Mouse (Mus musculus) lung, embryonic 14.5 days (tissue): ENCODE results near the gene Lrch3. TPM values are rescaled to one million over a fixed set of nuclear protein-coding genes. Genes with fewer than 3 reads are reported as not detected.

ENCODE experiments used
- ATAC-seq: fragments of 200-750 bp; cut with Nextera tagmentation; 2 replicates; pipeline ENCODE4 v1.8.0; 2017; ENCODE audit warnings: mild to moderate bottlenecking, moderate TSS enrichment, moderate library complexity; ENCODE audit not compliant: insufficient read depth
- DNase-seq: peaks from one replicate; pipeline ENCODE4 v3.0.0-alpha.2; 2015
- H3K27ac ChIP-seq: fragments of 300-500 bp; sonication (generic); 2 replicates; pipeline ENCODE4 v1.5.1; 2014; ENCODE audit warnings: low read depth, mild to moderate bottlenecking, moderate library complexity
- H3K27me3 ChIP-seq: fragments of 300-500 bp; sonication (generic); 2 replicates; pipeline ENCODE4 v1.6.1; 2014; ENCODE audit warnings: low read length, control low read depth; ENCODE audit not compliant: insufficient read depth
- H3K36me3 ChIP-seq: fragments of 300-500 bp; sonication (generic); 2 replicates; pipeline ENCODE4 v1.6.1; 2014; ENCODE audit warnings: control low read depth; ENCODE audit not compliant: insufficient read depth
- H3K4me1 ChIP-seq: fragments of 300-500 bp; sonication (generic); 2 replicates; pipeline ENCODE4 v1.6.1; 2014; ENCODE audit warnings: antibody characterized with exemption, control low read depth; ENCODE audit not compliant: insufficient read depth
- H3K4me2 ChIP-seq: fragments of 300-500 bp; sonication (generic); 2 replicates; pipeline ENCODE4 v1.6.1; 2014; ENCODE audit warnings: mild to moderate bottlenecking
- H3K4me3 ChIP-seq: fragments of 300-500 bp; sonication (generic); 2 replicates; pipeline ENCODE4 v1.5.1; 2014; ENCODE audit warnings: low read depth, low read length
- H3K9ac ChIP-seq: fragments of 300-500 bp; sonication (generic); 2 replicates; pipeline ENCODE4 v1.6.1; 2014
- H3K9me3 ChIP-seq: fragments of 300-500 bp; sonication (generic); 2 replicates; pipeline ENCODE4 v1.6.1; 2016; ENCODE audit warnings: low read depth, low read length, control low read depth
- CTCF ChIP-seq: IDR thresholded peaks from 2 replicates; pipeline ENCODE4 v1.5.1; 2016; ENCODE audit warnings: antibody characterized with exemption, low read depth
- WGBS: fragments of 180-500 bp; shearing (Covaris S2); extraction: QIAGEN DNeasy Blood & Tissue Kit; methylation state at CpG from one replicate; pipeline ENCODE4 v1.1.7; 2014; 5-methylcytosine and 5-hydroxymethylcytosine counted together
- polyA plus RNA-seq: library from polyadenylated mRNA; unstranded; fragments of >200 nt; fragmentation: Nextera tagmentation; extraction: Ambion mirVana; gene quantifications from 2 replicates; pipeline ENCODE4 v1.2.1, GENCODE M21; 2014

The Lrch3 gene
- polyA plus RNA-seq, 1 experiment from 2014 or later, result 26.9 TPM

DNA sequence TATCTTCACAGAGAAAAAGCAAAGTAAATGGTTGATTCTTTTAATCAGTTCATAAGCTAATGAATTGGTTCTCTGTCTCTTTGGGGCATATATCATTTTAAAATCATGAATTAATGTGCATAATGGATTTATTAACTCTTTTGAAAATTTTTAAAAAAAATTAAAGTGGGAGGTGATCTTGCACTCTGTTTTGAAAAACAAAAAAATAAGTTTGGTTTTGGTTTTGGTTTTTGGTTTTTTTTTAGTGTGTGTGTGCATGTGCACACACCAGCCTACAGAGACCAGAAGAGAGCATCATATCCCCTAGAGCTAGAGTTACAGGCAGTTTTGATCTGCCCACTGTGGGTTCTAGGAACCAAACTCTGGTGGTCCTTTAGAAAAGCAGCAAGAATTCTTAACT lies 35.4 kb downstream of the Lrch3 start:
- no peaks in the 10 kb centered on the region for H3K27me3 ChIP-seq
- H3K36me3 ChIP-seq, result no peaks in the 10 kb centered on the region
- ATAC-seq, result no peak
- no peak overlapping the region for H3K4me2 ChIP-seq
- H3K27ac ChIP-seq, result no peak overlapping the region
- DNase-seq, result no peak
- H3K4me3 ChIP-seq, result no peak overlapping the region
- no peaks in the 10 kb centered on the region for H3K4me1 ChIP-seq
- no peak overlapping the region for H3K9ac ChIP-seq
- H3K9me3 ChIP-seq, result no peaks in the 10 kb centered on the region
- no peak for TF ChIP-seq CTCF

DNA sequence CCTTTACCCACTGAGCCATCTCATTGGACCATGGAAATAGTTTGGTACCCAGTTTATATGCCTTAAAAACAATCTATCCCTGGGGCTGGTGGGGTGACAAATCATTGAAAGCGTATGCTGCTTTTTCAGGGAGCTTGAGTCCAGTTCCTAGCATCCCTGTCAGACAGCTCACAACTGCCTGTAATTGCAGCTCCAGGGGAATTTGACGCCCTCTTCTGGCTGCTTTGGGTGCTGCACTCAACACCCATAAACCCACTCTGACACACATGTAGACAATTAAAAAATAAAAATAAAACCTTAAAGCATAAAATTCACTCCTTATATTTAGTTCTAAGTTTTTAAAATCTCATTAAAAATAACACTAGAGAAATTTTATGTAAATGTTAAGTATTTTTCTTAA lies 37.2 kb downstream of the Lrch3 start:
- DNase-seq, result peak; percentile 14
- H3K36me3 ChIP-seq, result peaks cover 10% of the 10 kb centered on the region
- H3K27ac ChIP-seq, result no peak overlapping the region
- H3K4me2 ChIP-seq, result no peak overlapping the region
- no peaks in the 10 kb centered on the region for H3K4me1 ChIP-seq
- no peak overlapping the region for H3K4me3 ChIP-seq
- no peak for ATAC-seq
- no peaks in the 10 kb centered on the region for H3K9me3 ChIP-seq
- no peak overlapping the region for H3K9ac ChIP-seq
- no peaks in the 10 kb centered on the region for H3K27me3 ChIP-seq
- WGBS, result 84% methylated on average over 2 of the region's 2 CpGs
- peak; percentile 30; the same call in 1 of the 2 replicates for TF ChIP-seq CTCF

DNA sequence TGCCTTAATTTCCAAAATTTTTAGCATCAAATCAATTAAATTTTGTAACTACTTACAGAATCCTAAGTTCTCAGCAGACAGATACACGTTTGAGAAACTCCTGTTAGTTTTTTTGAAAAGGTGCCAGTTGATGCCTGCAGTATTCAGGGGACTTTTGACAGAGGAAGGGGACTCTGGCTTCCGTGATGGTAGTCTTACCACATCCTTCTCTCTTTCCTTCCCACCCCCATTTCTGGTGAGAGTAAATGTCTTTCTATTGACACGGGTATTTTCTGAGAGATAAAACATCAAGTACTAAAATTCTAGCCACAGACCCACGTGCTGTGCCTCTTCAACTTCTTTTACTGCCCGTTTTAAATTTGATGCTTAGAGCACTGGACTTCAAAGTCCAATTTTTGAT lies 39.9 kb downstream of the Lrch3 start:
- H3K9me3 ChIP-seq, result no peaks in the 10 kb centered on the region
- no peak for DNase-seq
- WGBS, result 64% methylated on average over 5 of the region's 5 CpGs
- ATAC-seq, result no peak
- TF ChIP-seq CTCF, result no peak
- H3K27ac ChIP-seq, result no peak overlapping the region
- H3K4me2 ChIP-seq, result no peak overlapping the region
- H3K36me3 ChIP-seq, result peaks cover 25% of the 10 kb centered on the region
- no peaks in the 10 kb centered on the region for H3K27me3 ChIP-seq
- H3K4me3 ChIP-seq, result no peak overlapping the region
- no peak overlapping the region for H3K9ac ChIP-seq
- no peaks in the 10 kb centered on the region for H3K4me1 ChIP-seq

DNA sequence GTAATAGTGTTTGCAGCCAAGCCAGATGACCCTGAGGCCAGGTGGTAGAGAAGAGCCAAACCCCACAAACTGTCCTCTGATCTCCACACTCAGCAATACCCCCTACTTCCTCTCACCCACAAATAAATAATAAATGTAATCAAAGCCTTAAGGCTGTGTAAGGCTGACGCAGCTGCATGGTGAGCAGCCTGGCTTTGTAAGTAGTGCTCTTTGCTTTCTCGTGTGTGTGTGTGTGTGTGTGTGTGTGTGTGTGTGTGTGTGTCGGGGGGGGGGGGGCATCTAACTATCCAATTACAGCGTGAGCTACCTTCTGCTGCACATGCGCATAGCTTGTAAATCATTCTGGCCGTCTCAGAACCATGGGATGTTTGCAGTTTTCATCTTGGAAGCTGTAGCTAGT lies 40.4 kb downstream of the Lrch3 start:
- peaks cover 27% of the 10 kb centered on the region for H3K36me3 ChIP-seq
- 72% methylated on average over 6 of the region's 6 CpGs for WGBS
- no peak for TF ChIP-seq CTCF
- H3K27me3 ChIP-seq, result no peaks in the 10 kb centered on the region
- no peaks in the 10 kb centered on the region for H3K4me1 ChIP-seq
- no peak overlapping the region for H3K4me2 ChIP-seq
- no peak overlapping the region for H3K9ac ChIP-seq
- DNase-seq (no peak), ATAC-seq (no peak)
- no peaks in the 10 kb centered on the region for H3K9me3 ChIP-seq
- no peak overlapping the region for H3K4me3 ChIP-seq
- no peak overlapping the region for H3K27ac ChIP-seq

DNA sequence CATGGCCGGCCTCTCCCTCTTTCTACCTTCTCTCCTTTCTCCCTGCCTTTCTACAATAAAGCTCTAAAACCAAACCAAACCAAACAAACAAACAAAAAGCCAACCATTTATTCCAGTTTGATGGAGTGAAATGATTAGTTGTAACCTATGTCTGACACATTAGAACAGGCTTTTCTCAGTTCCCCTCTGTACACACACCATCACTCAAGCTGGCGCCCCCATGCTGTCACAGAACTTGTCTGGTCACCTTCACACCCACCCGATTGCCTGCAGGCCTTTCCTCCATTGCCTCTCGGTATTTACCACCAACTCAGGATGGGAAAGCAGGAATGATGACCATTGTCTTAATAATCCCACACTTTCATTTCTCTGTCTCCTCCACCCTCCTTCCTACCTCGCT lies 43.0 kb downstream of the Lrch3 start:
- WGBS, result 53% methylated on average over 5 of the region's 5 CpGs
- Histone ChIP-seq H3K27ac (no peak overlapping the region), H3K9me3 (no peaks in the 10 kb centered on the region), H3K27me3 (no peaks in the 10 kb centered on the region), H3K36me3 (peaks cover 51% of the 10 kb centered on the region), H3K4me1 (no peaks in the 10 kb centered on the region), H3K4me2 (no peak overlapping the region), H3K9ac (no peak overlapping the region), H3K4me3 (no peak overlapping the region)
- ATAC-seq, result no peak
- DNase-seq, result no peak
- no peak for TF ChIP-seq CTCF

DNA sequence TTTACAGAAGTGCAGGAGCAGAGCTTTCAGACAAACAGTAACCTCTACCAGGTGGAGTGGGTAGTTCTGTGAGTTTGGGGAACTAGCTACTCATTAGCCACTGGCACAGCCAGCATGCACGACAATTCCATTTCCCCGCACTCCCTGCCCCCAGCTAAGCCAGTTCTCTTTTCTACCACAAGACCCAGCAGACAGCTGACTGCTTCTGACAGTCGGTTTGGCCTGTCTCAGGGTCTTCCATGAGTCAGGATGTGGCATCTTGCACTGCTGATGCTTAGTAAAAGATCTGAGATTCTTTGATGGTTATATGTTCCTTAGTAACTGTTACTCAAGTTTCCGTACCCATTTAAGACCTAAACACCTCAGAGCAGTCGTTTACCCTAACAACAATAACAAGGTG lies 58.6 kb downstream of the Lrch3 start:
- ATAC-seq, result no peak
- no peak for DNase-seq
- Histone ChIP-seq H3K9ac (no peak overlapping the region), H3K4me3 (no peak overlapping the region), H3K4me1 (no peaks in the 10 kb centered on the region), H3K36me3 (peaks cover 43% of the 10 kb centered on the region), H3K27me3 (no peaks in the 10 kb centered on the region), H3K4me2 (no peak overlapping the region), H3K9me3 (no peaks in the 10 kb centered on the region), H3K27ac (no peak overlapping the region)
- no peak for TF ChIP-seq CTCF
- 67% methylated on average over 5 of the region's 5 CpGs for WGBS

DNA sequence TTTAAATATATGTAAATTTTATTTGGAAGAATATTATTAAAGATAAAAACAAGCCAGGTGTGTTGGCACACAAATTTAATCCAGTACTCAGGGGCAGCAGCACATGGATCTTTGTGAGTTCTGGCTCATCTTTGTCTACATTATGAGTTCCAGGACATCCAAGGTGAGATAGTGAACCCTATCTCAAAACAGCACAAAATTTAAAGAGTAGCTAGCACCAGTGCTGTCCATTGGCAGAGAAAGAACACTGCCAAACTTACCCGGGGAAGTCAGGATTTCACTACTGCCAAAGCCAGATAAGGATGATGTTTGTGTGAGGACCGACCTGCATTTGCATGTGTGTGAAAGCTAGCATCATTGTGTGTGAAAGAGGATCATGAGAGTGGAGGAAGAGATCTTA lies 59.1 kb downstream of the Lrch3 start:
- WGBS, result 65% methylated on average over 2 of the region's 2 CpGs
- ATAC-seq, result no peak
- Histone ChIP-seq H3K9me3 (no peaks in the 10 kb centered on the region), H3K27me3 (no peaks in the 10 kb centered on the region), H3K4me1 (no peaks in the 10 kb centered on the region), H3K27ac (no peak overlapping the region), H3K4me2 (no peak overlapping the region), H3K4me3 (no peak overlapping the region), H3K36me3 (peaks cover 48% of the 10 kb centered on the region), H3K9ac (no peak overlapping the region)
- no peak for TF ChIP-seq CTCF
- DNase-seq, result no peak

DNA sequence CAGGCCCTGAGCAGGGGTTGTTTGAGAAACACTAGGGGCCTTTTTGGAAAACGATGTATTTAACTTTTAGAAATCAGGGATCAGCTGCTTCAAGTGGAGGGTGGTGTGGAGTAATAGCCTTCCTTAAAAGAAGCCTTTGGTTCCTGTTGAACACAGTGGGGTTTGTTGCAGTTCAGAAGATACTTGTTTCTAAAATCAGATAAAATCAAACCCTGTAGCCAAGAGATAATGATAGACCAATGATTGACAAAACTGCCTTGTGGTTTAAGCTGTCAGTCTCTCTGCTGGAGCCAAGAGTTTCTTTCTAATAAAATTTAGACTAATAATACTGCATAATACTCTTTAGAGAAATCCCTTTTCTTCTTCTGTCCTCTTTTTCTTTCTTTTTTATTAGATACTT lies 66.3 kb downstream of the Lrch3 start:
- no peak overlapping the region for H3K27ac ChIP-seq
- H3K9ac ChIP-seq, result no peak overlapping the region
- H3K4me2 ChIP-seq, result no peak overlapping the region
- DNase-seq (no peak), ATAC-seq (no peak)
- peaks cover 61% of the 10 kb centered on the region for H3K36me3 ChIP-seq
- no peaks in the 10 kb centered on the region for H3K27me3 ChIP-seq
- no peaks in the 10 kb centered on the region for H3K4me1 ChIP-seq
- no peaks in the 10 kb centered on the region for H3K9me3 ChIP-seq
- no peak for TF ChIP-seq CTCF
- no peak overlapping the region for H3K4me3 ChIP-seq
- WGBS, result 89% methylated on average over 1 of the region's 1 CpGs
